Mouse (Mus musculus): ENCODE data around the gene Nlrp6.
"Not testable (repeated sequence)": the region's sequence is repeated elsewhere in the genome, so short reads cannot be mapped to it uniquely, and the experiment has no call there.

Gene Nlrp6

DNA sequence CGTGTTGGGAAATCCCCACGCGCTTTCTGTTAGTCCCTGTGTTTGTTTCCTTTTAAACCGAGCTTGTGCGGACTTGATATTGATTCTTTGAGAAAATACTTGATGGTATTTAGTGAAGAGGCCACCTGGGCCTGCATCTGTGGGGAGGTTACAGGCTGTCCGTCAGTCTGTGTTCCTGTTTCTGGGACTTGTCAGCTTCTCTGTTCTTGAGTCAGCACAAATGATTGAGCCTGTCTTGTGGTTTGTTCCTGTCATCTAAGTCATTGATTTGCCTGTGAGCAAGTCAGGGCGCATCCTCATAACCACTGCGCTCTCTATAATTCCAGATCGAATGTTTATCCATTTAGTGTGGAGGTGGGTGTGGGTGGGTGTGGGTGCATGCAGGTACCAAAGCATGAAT lies 56.0 kb downstream of the Nlrp6 start:
- DNase-seq, result not testable (repeated sequence)

Data from thymus, adult 18-20 months (tissue).